Mouse (Mus musculus) testis, adult 2 months (tissue): ENCODE measurements at regions not wholly inside any gene's neighbourhood (a gene's known extent, or its start where the extent isn't known, plus 50 kb on each side); places are given as distances from the start of the nearest gene placed in this dataset.

Experiments used
- CTCF ChIP-seq: fragments of 200-500 bp; IDR thresholded peaks from 2 replicates; pipeline ENCODE4 v1.5.1; 2012; ENCODE audit warnings: low read depth, mild to moderate bottlenecking, inconsistent platforms, low read length, moderate library complexity; ENCODE audit not compliant: control insufficient read depth, insufficient read depth, insufficient replicate concordance
- POLR2A ChIP-seq: fragments of 200-500 bp; IDR thresholded peaks from 2 replicates; pipeline ENCODE4 v1.6.1; 2012; ENCODE audit warnings: low read depth, mild to moderate bottlenecking, inconsistent platforms, low read length, moderate library complexity; ENCODE audit not compliant: control insufficient read depth

GRCm38 (mm10) chr4:9763321-9763720 lies 1111.0 kb upstream of the 2610301B20Rik start:
- TF ChIP-seq POLR2A: no peak
- no peak for TF ChIP-seq CTCF
